Mouse (Mus musculus) MEL (cell line): Measurements from ENCODE around the gene Tgif1. TPM values are rescaled to one million over a fixed set of nuclear protein-coding genes. Genes with fewer than 3 reads are reported as not detected.

Source experiments
- DNase-seq: peaks from one replicate; pipeline ENCODE4 v3.0.0; 2011; ENCODE audit warnings: low read depth, low spot score
- H3K27ac ChIP-seq: 2 replicates; pipeline ENCODE4 v1.5.1; 2012; ENCODE audit warnings: low read depth, mild to moderate bottlenecking, control low read depth, low read length, moderate library complexity; ENCODE audit not compliant: control insufficient read depth
- H3K27me3 ChIP-seq, 2 experiments: fragments of 150-350 bp in 1 of 2; sonication (generic) in 1 of 2; 2 replicates each; pipeline ENCODE4 v1.6.1; 2012; ENCODE audit warnings: low read length in 2 of 2, mild to moderate bottlenecking in 2 of 2, improper control_type of control experiment in 1 of 2, moderate library complexity in 1 of 2; ENCODE audit not compliant: insufficient read depth in 2 of 2, control insufficient read depth in 1 of 2
- H3K36me3 ChIP-seq, 2 experiments: 2 replicates each; pipeline ENCODE4 v1.6.1; 2012 to 2014; ENCODE audit warnings: low read length in 2 of 2, improper control_type of control experiment in 1 of 2, inconsistent platforms in 1 of 2, mild to moderate bottlenecking in 1 of 2; ENCODE audit not compliant: insufficient read depth in 2 of 2, control insufficient read depth in 1 of 2
- H3K4me1 ChIP-seq, 2 experiments: fragments of 150-350 bp in 1 of 2; sonication (generic) in 1 of 2; 2 replicates each; pipeline ENCODE4 v1.6.1; 2012; ENCODE audit warnings: low read length in 2 of 2, improper control_type of control experiment in 1 of 2, mild to moderate bottlenecking in 1 of 2; ENCODE audit not compliant: insufficient read depth in 2 of 2, control insufficient read depth in 1 of 2
- H3K4me3 ChIP-seq, 2 experiments: fragments of 150-350 bp in 1 of 2; sonication (generic) in 1 of 2; 2 replicates each; pipeline ENCODE4 v1.5.1; 2012; ENCODE audit warnings: low read depth in 2 of 2, low read length in 2 of 2, mild to moderate bottlenecking in 2 of 2, moderate library complexity in 2 of 2, control low read depth in 1 of 2, improper control_type of control experiment in 1 of 2; ENCODE audit not compliant: control insufficient read depth in 1 of 2, insufficient read depth in 1 of 2
- H3K79me2 ChIP-seq: 2 replicates; pipeline ENCODE4 v1.6.1; 2012; ENCODE audit warnings: mild to moderate bottlenecking, low read length, moderate library complexity; ENCODE audit not compliant: control insufficient read depth, poor library complexity, insufficient read depth
- H3K9ac ChIP-seq: 2 replicates; pipeline ENCODE4 v1.6.1; 2012; ENCODE audit warnings: low read depth, mild to moderate bottlenecking, control low read depth, low read length, moderate library complexity; ENCODE audit not compliant: control insufficient read depth, poor library complexity, severe bottlenecking
- H3K9me3 ChIP-seq: fragments of 150-350 bp; sonication (generic); replicated peaks from 2 replicates; pipeline ENCODE4 v1.6.1; 2012; ENCODE audit warnings: mild to moderate bottlenecking, low read length, improper control_type of control experiment, moderate library complexity; ENCODE audit not compliant: insufficient read depth
- BHLHE40 ChIP-seq: IDR thresholded peaks from 2 replicates; pipeline ENCODE4 v1.6.1; 2012; ENCODE audit warnings: low read depth, mild to moderate bottlenecking, inconsistent platforms, low read length, improper control_type of control experiment, borderline replicate concordance
- CTCF ChIP-seq, 3 experiments: IDR thresholded peaks in 2 of 3; conservative IDR thresholded peaks in 1 of 3; 2 replicates each; pipeline ENCODE4 v1.5.1; 2011 to 2012; ENCODE audit warnings: low read length in 3 of 3, low read depth in 2 of 3, mild to moderate bottlenecking in 2 of 3, improper control_type of control experiment in 1 of 3, inconsistent platforms in 1 of 3, mixed read lengths in 1 of 3, moderate library complexity in 1 of 3; ENCODE audit not compliant: control insufficient read depth in 1 of 3, insufficient read depth in 1 of 3, poor library complexity in 1 of 3, severe bottlenecking in 1 of 3
- E2F4 ChIP-seq: IDR thresholded peaks from 2 replicates; pipeline ENCODE4 v1.6.1; 2011; ENCODE audit warnings: low read depth, low read length, improper control_type of control experiment, borderline replicate concordance
- GABPA ChIP-seq: IDR thresholded peaks from 2 replicates; pipeline ENCODE4 v1.6.1; 2012; ENCODE audit warnings: low read depth, mild to moderate bottlenecking, inconsistent platforms, low read length, improper control_type of control experiment, moderate library complexity
- GATA1 ChIP-seq: IDR thresholded peaks from 2 replicates; pipeline ENCODE4 v1.6.1; 2011; ENCODE audit warnings: low read depth, low read length, improper control_type of control experiment
- KAT2A ChIP-seq: conservative IDR thresholded peaks from 2 replicates; pipeline ENCODE4 v1.6.1; 2012; ENCODE audit warnings: low read depth, low read length, improper control_type of control experiment, inconsistent platforms
- MAFK ChIP-seq: IDR thresholded peaks from 2 replicates; pipeline ENCODE4 v1.6.1; 2011; ENCODE audit warnings: low read depth, mild to moderate bottlenecking, low read length, improper control_type of control experiment, borderline replicate concordance
- MAX ChIP-seq: IDR thresholded peaks from 2 replicates; pipeline ENCODE4 v1.6.1; 2011; ENCODE audit warnings: low read length, improper control_type of control experiment
- MAZ ChIP-seq: IDR thresholded peaks from 2 replicates; pipeline ENCODE4 v1.6.1; 2012; ENCODE audit warnings: low read depth, mild to moderate bottlenecking, inconsistent platforms, low read length, improper control_type of control experiment
- MYB ChIP-seq: IDR thresholded peaks from 2 replicates; pipeline ENCODE4 v1.6.1; 2011; ENCODE audit warnings: mild to moderate bottlenecking, low read depth, low read length, improper control_type of control experiment
- POLR2AphosphoS2 ChIP-seq: IDR thresholded peaks from 2 replicates; pipeline ENCODE4 v1.6.1; 2011; ENCODE audit warnings: low read length, improper control_type of control experiment
- POLR2AphosphoS5 ChIP-seq: IDR thresholded peaks from 2 replicates; pipeline ENCODE4 v1.6.1; 2012; ENCODE audit warnings: low read depth, borderline replicate concordance, mild to moderate bottlenecking, inconsistent platforms, low read length, moderate library complexity, mixed read lengths
- RAD21 ChIP-seq: IDR thresholded peaks from 2 replicates; pipeline ENCODE4 v1.6.1; 2011; ENCODE audit warnings: mild to moderate bottlenecking, low read depth, low read length, improper control_type of control experiment
- TBP ChIP-seq: IDR thresholded peaks from 2 replicates; pipeline ENCODE4 v1.8.0; 2011; ENCODE audit warnings: low read depth, low read length, improper control_type of control experiment
- TCF12 ChIP-seq: IDR thresholded peaks from 2 replicates; pipeline ENCODE4 v1.6.1; 2014; ENCODE audit warnings: low read depth, mild to moderate bottlenecking, inconsistent platforms, low read length, improper control_type of control experiment, moderate library complexity
- ZC3H11A ChIP-seq: IDR thresholded peaks from 2 replicates; pipeline ENCODE4 v1.6.1; 2012; ENCODE audit warnings: low read depth, mild to moderate bottlenecking, inconsistent platforms, low read length, improper control_type of control experiment
- ZMIZ1 ChIP-seq: IDR thresholded peaks from 2 replicates; pipeline ENCODE4 v1.6.1; 2012; ENCODE audit warnings: low read depth, mild to moderate bottlenecking, inconsistent platforms, low read length, improper control_type of control experiment, moderate library complexity
- polyA plus RNA-seq, 2 experiments: library from polyadenylated mRNA; stranded (reverse) in 1 of 2; unstranded in 1 of 2; fragments of >175 nt in 1 of 2; fragments of >200 nt in 1 of 2; gene quantifications; 2 replicates each; pipeline versions ENCODE4 v1.2.1 to v1.2.4; 2012; ENCODE audit warnings: low replicate concordance in 2 of 2, low read depth in 1 of 2; ENCODE audit not compliant: insufficient read length in 2 of 2, insufficient read depth in 1 of 2, missing spikeins in 1 of 2
- total RNA-seq: library from RNA; depleted of rRNA; stranded (reverse); fragments of 300-350 nt; gene quantifications from 2 replicates; pipeline ENCODE4 v1.2.3, GENCODE M21; 2012

Gene Tgif1
- total and polyA plus RNA-seq, 3 experiments: 9.1 to 29.5 TPM; not detected in 1

DNA sequence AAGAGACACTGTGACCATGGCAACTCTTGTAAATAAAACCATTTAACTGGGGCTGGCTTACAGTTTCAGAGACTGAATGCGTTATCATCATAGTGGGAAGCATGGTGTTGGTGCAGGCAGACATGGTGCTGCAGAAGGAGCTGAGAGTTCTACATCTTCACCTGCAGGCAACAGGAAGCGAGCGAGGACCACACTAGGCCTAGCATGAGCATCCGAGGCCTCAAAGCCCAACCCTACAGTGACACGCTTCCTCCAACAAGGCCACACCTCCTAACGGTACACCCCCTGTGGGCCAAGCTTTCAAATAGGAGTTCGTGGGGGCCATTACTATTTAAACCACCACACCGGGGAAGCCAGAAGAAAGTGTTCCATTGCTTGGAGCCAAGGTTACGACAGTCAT lies 34.5 kb upstream of the Tgif1 start:
- no peaks in the 10 kb centered on the region for H3K79me2 ChIP-seq
- no peaks in the 10 kb centered on the region for H3K4me1 ChIP-seq
- no peaks in the 10 kb centered on the region for H3K9me3 ChIP-seq
- DNase-seq: no peak
- no peak overlapping the region for H3K27ac ChIP-seq
- H3K4me3 ChIP-seq: no peak overlapping the region
- H3K27me3 ChIP-seq: peaks cover 0 to 2% of the 10 kb centered on the region in 2 experiments; a peak in 1 of 4 replicates
- TF ChIP-seq E2F4 (no peak), CTCF (IDR thresholded peaks at IDR 0.05 in 2 of 3, conservative IDR thresholded peaks at IDR 0.05 in 1 of 3; ENCODE audit: control insufficient read depth in 1 of 3, insufficient read depth in 1 of 3, low read depth in 2 of 3, low read length in 3 of 3, poor library complexity in 1 of 3, severe bottlenecking in 1 of 3) (no peak), KAT2A (no peak), GABPA (no peak), TCF12 (no peak), TBP (no peak), ZC3H11A (no peak), MAZ (no peak), POLR2AphosphoS5 (no peak), POLR2AphosphoS2 (no peak), BHLHE40 (no peak), MYB (no peak), MAFK (no peak), RAD21 (no peak)
- TF ChIP-seq, all 39 proteins: peak for 0
- Histone ChIP-seq H3K9ac (no peak overlapping the region), H3K36me3 (no peaks in the 10 kb centered on the region)

DNA sequence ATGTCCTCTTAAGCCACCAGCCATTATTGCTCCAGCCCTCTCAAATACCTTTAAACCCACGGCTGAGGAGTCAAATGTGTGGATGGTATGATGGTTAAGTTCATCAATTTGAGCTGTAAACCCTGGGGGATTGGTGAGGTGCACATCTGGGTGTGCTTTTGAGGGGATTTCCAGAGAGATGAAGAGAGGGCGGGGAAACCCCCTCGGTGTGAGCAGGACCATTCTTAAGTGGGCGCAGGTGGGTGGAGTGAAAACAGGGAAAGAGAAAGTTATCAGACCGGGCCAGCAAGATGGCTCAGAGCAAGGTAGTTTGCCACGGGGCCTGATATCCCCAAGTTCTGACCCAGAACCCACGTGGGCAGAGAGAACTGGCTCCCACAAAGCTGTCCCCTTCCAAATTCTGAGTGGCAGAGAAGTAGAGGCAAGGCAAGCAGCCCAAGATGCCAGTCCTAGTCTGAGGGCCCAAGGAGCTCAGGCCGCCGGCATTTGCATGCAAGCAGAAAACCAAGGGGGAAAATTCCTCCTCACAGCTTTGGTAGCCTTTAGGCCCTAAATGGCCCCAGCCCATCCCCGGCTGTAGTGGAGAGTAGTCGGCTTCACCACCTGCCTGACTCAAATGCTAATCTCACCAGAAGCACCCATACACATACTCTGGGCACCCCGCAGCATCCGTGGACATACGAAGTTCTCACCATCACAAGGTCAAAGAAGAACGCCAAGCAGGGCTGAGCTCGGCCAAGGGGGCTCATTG lies 33.5 kb upstream of the Tgif1 start:
- TF ChIP-seq ZMIZ1 (no peak), MAX (no peak), GATA1 (no peak), TCF12 (no peak)
- H3K27me3 ChIP-seq: peaks cover 0 to 2% of the 10 kb centered on the region in 2 experiments; a peak in 1 of 4 replicates
- no peak overlapping the region for H3K4me3 ChIP-seq
- H3K36me3 ChIP-seq: no peaks in the 10 kb centered on the region
- H3K9me3 ChIP-seq: no peaks in the 10 kb centered on the region
- no peaks in the 10 kb centered on the region for H3K4me1 ChIP-seq
- H3K9ac ChIP-seq: no peak overlapping the region
- H3K27ac ChIP-seq: no peak overlapping the region
- no peaks in the 10 kb centered on the region for H3K79me2 ChIP-seq
- no peak for DNase-seq
